8 mouse cellular contexts compared by ENCODE assay signal in the genomic region with DNA sequence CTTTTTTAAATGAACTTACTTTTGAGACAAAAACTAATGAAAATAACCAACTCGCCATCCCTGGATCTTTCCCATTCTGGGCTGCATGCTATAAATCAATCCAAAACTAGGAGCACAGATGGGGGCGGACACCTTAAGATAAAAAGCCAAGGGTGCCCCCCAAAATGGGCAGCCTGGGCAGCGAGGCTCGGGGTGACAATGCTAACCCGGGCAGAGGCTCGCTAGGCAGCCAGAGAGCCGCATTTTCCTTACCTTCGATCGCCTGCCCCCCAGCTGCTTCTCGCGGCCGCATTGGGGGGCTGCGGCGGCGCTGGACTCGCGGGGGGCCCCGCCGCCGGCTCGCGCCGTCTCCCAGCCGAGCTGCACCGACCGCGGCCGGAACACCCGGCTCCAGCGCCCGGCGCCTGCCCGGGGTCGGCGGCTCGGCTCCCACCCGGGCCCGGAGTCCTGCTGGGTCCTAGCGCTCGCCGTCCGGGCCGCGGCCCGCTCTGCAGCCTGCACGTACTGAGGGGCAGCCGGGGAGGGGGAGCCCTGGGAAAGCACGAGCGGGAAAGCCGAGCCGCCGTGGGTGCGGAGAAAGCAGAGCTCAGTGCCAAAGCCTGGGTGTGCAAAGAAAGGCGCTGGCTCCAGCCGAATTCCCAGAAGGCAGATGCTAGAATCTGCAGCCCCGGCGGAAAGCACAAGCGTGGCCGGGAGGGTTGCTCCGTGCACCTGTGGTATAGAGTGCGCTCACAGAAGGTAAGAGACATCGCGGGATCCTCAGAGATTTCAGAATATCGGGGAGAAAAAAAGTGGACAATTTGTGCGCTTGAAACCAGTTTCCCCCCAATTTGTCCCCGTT. TPM values are rescaled to one million over a fixed set of nuclear protein-coding genes. Genes with fewer than 3 reads are reported as not detected.
DNase-seq lines count a peak whose midpoint lies in the region; ATAC-seq lines count a peak whose summit lies in the region.

Gene Foxn3, minus strand, starts transcription at position 364 of the 841 bp plus-strand sequence.

- peaks cover 23% of the 10 kb centered on the region for H3K4me1 ChIP-seq in embryonic facial prominence, embryonic 12.5 days
- peaks cover 32% of the 10 kb centered on the region for H3K4me1 ChIP-seq in limb, embryonic 12.5 days (replicated peaks)
- H3K4me1 ChIP-seq in midbrain, embryonic 13.5 days (replicated peaks): peaks cover 21% of the 10 kb centered on the region

- peak within 1 kb of the TSS; percentile 82 for H3K4me3 ChIP-seq in embryonic facial prominence, embryonic 12.5 days
- H3K4me3 ChIP-seq in limb, embryonic 12.5 days (replicated peaks): peak within 1 kb of the TSS; percentile 78
- peak within 1 kb of the TSS; percentile 84 for H3K4me3 ChIP-seq in midbrain, embryonic 13.5 days (replicated peaks)

- peak within 1 kb of the TSS; percentile 89 for H3K27ac ChIP-seq in embryonic facial prominence, embryonic 12.5 days
- peak within 1 kb of the TSS; percentile 89 for H3K27ac ChIP-seq in limb, embryonic 12.5 days
- peak within 1 kb of the TSS; percentile 87 for H3K27ac ChIP-seq in midbrain, embryonic 13.5 days

- no peaks in the 10 kb centered on the region for H3K36me3 ChIP-seq in embryonic facial prominence, embryonic 12.5 days
- no peaks in the 10 kb centered on the region for H3K36me3 ChIP-seq in limb, embryonic 12.5 days
- H3K36me3 ChIP-seq in midbrain, embryonic 13.5 days: no peaks in the 10 kb centered on the region

- peak within 1 kb of the TSS; percentile 83 for H3K9ac ChIP-seq in embryonic facial prominence, embryonic 12.5 days
- H3K9ac ChIP-seq in limb, embryonic 12.5 days (replicated peaks): peak within 1 kb of the TSS; percentile 90
- peak within 1 kb of the TSS; percentile 89 for H3K9ac ChIP-seq in midbrain, embryonic 13.5 days (replicated peaks)

- no peaks in the 10 kb centered on the region for H3K9me3 ChIP-seq in embryonic facial prominence, embryonic 12.5 days
- H3K9me3 ChIP-seq in limb, embryonic 12.5 days: no peaks in the 10 kb centered on the region
- no peaks in the 10 kb centered on the region for H3K9me3 ChIP-seq in midbrain, embryonic 13.5 days

- DNase-seq in 3T3-L1 (ENCODE audit: low read depth, low spot score): peak; percentile 33
- DNase-seq in adrenal gland, postnatal 10 days: peak; percentile 85
- peak; percentile 98 for DNase-seq in heart, adult 11 months
- DNase-seq in kidney, adult 11 months: peak; percentile 38
- peak; percentile 62 for DNase-seq in spleen, adult 12 weeks (ENCODE audit: low spot score)

- H3K4me2 ChIP-seq in embryonic facial prominence, embryonic 12.5 days (replicated peaks): peak within 1 kb of the TSS; percentile 72
- H3K4me2 ChIP-seq in limb, embryonic 12.5 days: peak within 1 kb of the TSS; percentile 65
- H3K4me2 ChIP-seq in midbrain, embryonic 13.5 days (replicated peaks): peak within 1 kb of the TSS; percentile 59

- H3K27me3 ChIP-seq in embryonic facial prominence, embryonic 12.5 days: no peaks in the 10 kb centered on the region
- H3K27me3 ChIP-seq in limb, embryonic 12.5 days: 0 out of 2 replicates have a peak, but pooled peaks cover 2% of the 10 kb centered on the region
- H3K27me3 ChIP-seq in midbrain, embryonic 13.5 days: peaks cover 5% of the 10 kb centered on the region; the same call in 1 of the 2 replicates

- under 1% methylated on average over 45 of the region's 66 CpGs for WGBS in embryonic facial prominence, embryonic 12.5 days
- WGBS in limb, embryonic 12.5 days: under 1% methylated on average over 66 of the region's 66 CpGs
- WGBS in midbrain, embryonic 13.5 days: under 1% methylated on average over 65 of the region's 66 CpGs

- ATAC-seq in embryonic facial prominence, embryonic 12.5 days (ENCODE audit: insufficient number of reproducible peaks, insufficient read depth, low FRiP score, low TSS enrichment): peak; percentile 89
- ATAC-seq in limb, embryonic 12.5 days (ENCODE audit: insufficient number of reproducible peaks, insufficient read depth, low FRiP score, low TSS enrichment, low read depth): peak; percentile 85
- peak; percentile 95 for ATAC-seq in midbrain, embryonic 13.5 days

RNA-seq across cellular contexts. Expression of gene Foxn3, which starts in this region (rescaled TPM):
- total RNA-seq in adrenal gland, postnatal 10 days (2021): 10 to 100 TPM; 77.7 to 98.2 TPM
- 101 and 110 TPM in 2 replicates for polyA plus RNA-seq in embryonic facial prominence, embryonic 12.5 days (2016; fragmentation: Nextera tagmentation; extraction: Ambion mirVana)
- 110 and 115 TPM in 2 replicates for polyA plus RNA-seq in limb, embryonic 12.5 days (2016; fragmentation: Nextera tagmentation; extraction: Ambion mirVana)
- polyA plus RNA-seq in midbrain, embryonic 13.5 days (2015; fragmentation: Nextera tagmentation; extraction: Ambion mirVana): 70.1 and 83.7 TPM in 2 replicates

Comparison
In these comparisons a context has a peak if more than half of its experiments do, and no peak if none do; other contexts are left out.
1. Peak in every context shown above with its lines: DNase-seq, ATAC-seq, H3K4me3 ChIP-seq and H3K27ac ChIP-seq.
2. DNase-seq: peak in every context shown above with its lines; median percentile 98 in heart, adult 11 months; 85 in adrenal gland, postnatal 10 days; 62 in spleen, adult 12 weeks; 38 in kidney, adult 11 months; 33 in 3T3-L1.